Mouse (Mus musculus): ENCODE results near the gene Rnf5. TPM values are rescaled to one million over a fixed set of nuclear protein-coding genes. Genes with fewer than 3 reads are reported as not detected.

The Rnf5 gene
- total RNA-seq, 1 experiment = 22.8 TPM

DNA sequence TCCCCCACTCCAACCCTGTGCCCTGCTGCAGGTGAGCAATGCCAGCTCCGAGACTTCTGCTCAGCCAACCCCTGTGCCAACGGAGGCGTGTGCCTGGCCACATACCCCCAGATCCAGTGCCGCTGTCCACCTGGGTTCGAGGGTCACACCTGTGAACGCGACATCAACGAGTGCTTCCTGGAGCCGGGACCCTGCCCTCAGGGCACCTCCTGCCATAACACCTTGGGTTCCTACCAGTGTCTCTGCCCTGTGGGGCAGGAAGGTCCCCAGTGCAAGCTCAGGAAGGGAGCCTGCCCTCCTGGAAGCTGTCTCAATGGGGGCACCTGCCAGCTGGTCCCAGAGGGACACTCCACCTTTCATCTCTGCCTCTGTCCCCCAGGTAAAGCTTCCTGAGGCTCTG is 36.2 kb downstream of the Rnf5 start:
- Histone ChIP-seq H3K9me3 (ENCODE audit: control insufficient read depth, insufficient read depth, low read depth, low read length) (no peaks in the 10 kb centered on the region), H3K4me3 (ENCODE audit: insufficient read depth in 1 of 2, low read depth in 1 of 2, low read length in 2 of 2, poor library complexity in 1 of 2, severe bottlenecking in 1 of 2) (no peak overlapping the region), H3K9ac (ENCODE audit: insufficient read depth, low read depth, low read length, poor library complexity, severe bottlenecking) (no peak overlapping the region), H3K27ac (ENCODE audit: insufficient read depth, low read depth, low read length, poor library complexity, severe bottlenecking) (no peak overlapping the region), H3K36me3 (ENCODE audit: control insufficient read depth, insufficient read depth, low read length, poor library complexity, severe bottlenecking) (peaks cover 2% of the 10 kb centered on the region; the same call in 1 of the 2 replicates), H3K4me1 (ENCODE audit: control insufficient read depth in 2 of 2, insufficient read depth in 2 of 2, low read length in 2 of 2, poor library complexity in 1 of 2) (peaks cover 9 to 20% of the 10 kb centered on the region in 2 experiments)
- DNase-seq (ENCODE audit: low read depth, low spot score) = no peak
- in situ Hi-C loops (cut with MboI; ENCODE audit: low sequenced_read_pairs in 2 of 2, unreplicated experiment in 2 of 2) = no loop called here
- TF ChIP-seq MAFK (IDR thresholded peaks at IDR 0.05; ENCODE audit: insufficient read depth, low read depth, low read length) = no peak
- no peak for TF ChIP-seq HCFC1 (IDR thresholded peaks at IDR 0.05; ENCODE audit: borderline replicate concordance, insufficient read depth, low read length)
- no peak for TF ChIP-seq ZNF384 (IDR thresholded peaks at IDR 0.05; ENCODE audit: low read depth, low read length)
- no peak for TF ChIP-seq CHD2 (IDR thresholded peaks at IDR 0.05; ENCODE audit: low read depth, low read length)
- no peak for TF ChIP-seq ZC3H11A (IDR thresholded peaks at IDR 0.05; ENCODE audit: borderline replicate concordance, low read depth, low read length)

- DNase-seq (ENCODE audit: low read depth, low spot score) = no peak
- H3K4me1 ChIP-seq (ENCODE audit: control insufficient read depth in 2 of 2, insufficient read depth in 2 of 2, low read length in 2 of 2, poor library complexity in 1 of 2) = peaks cover 16 to 30% of the 10 kb centered on the region in 2 experiments
- in situ Hi-C loops (cut with MboI; ENCODE audit: low sequenced_read_pairs in 2 of 2, unreplicated experiment in 2 of 2) = no loop called here
- peak overlapping the region; percentile 37 to 53; a peak in 3 of 4 replicates for H3K4me3 ChIP-seq (ENCODE audit: insufficient read depth in 1 of 2, low read depth in 1 of 2, low read length in 2 of 2, poor library complexity in 1 of 2, severe bottlenecking in 1 of 2)
- H3K27ac ChIP-seq (ENCODE audit: insufficient read depth, low read depth, low read length, poor library complexity, severe bottlenecking) = no peak overlapping the region
- H3K9me3 ChIP-seq (ENCODE audit: control insufficient read depth, insufficient read depth, low read depth, low read length) = no peaks in the 10 kb centered on the region
- H3K9ac ChIP-seq (ENCODE audit: insufficient read depth, low read depth, low read length, poor library complexity, severe bottlenecking) = peak overlapping the region; percentile 42; the same call in 1 of the 2 replicates
- TF ChIP-seq ZC3H11A (IDR thresholded peaks at IDR 0.05; ENCODE audit: borderline replicate concordance, low read depth, low read length) (no peak), HCFC1 (IDR thresholded peaks at IDR 0.05; ENCODE audit: borderline replicate concordance, insufficient read depth, low read length) (no peak), MAFK (IDR thresholded peaks at IDR 0.05; ENCODE audit: insufficient read depth, low read depth, low read length) (no peak), CHD2 (IDR thresholded peaks at IDR 0.05; ENCODE audit: low read depth, low read length) (no peak), ZNF384 (IDR thresholded peaks at IDR 0.05; ENCODE audit: low read depth, low read length) (no peak)
- peaks cover 2% of the 10 kb centered on the region; the same call in 1 of the 2 replicates for H3K36me3 ChIP-seq (ENCODE audit: control insufficient read depth, insufficient read depth, low read length, poor library complexity, severe bottlenecking)
Observed at GRCm38 (mm10) chr17:34564796-34565195, 38.7 kb downstream of the Rnf5 start.

- TF ChIP-seq ZC3H11A (IDR thresholded peaks at IDR 0.05; ENCODE audit: borderline replicate concordance, low read depth, low read length) (no peak), HCFC1 (IDR thresholded peaks at IDR 0.05; ENCODE audit: borderline replicate concordance, insufficient read depth, low read length) (no peak), MAFK (IDR thresholded peaks at IDR 0.05; ENCODE audit: insufficient read depth, low read depth, low read length) (no peak)
- Histone ChIP-seq H3K4me3 (ENCODE audit: insufficient read depth in 1 of 2, low read depth in 1 of 2, low read length in 2 of 2, poor library complexity in 1 of 2, severe bottlenecking in 1 of 2) (peak within 1 kb of the TSS; percentile 37 to 53), H3K27ac (ENCODE audit: insufficient read depth, low read depth, low read length, poor library complexity, severe bottlenecking) (peak within 1 kb of the TSS; percentile 59), H3K9ac (ENCODE audit: insufficient read depth, low read depth, low read length, poor library complexity, severe bottlenecking) (peak within 1 kb of the TSS; percentile 57), H3K36me3 (ENCODE audit: control insufficient read depth, insufficient read depth, low read length, poor library complexity, severe bottlenecking) (peaks cover 2% of the 10 kb centered on the region; the same call in 1 of the 2 replicates), H3K9me3 (ENCODE audit: control insufficient read depth, insufficient read depth, low read depth, low read length) (no peaks in the 10 kb centered on the region), H3K4me1 (ENCODE audit: control insufficient read depth in 2 of 2, insufficient read depth in 2 of 2, low read length in 2 of 2, poor library complexity in 1 of 2) (peaks cover 16 to 32% of the 10 kb centered on the region in 2 experiments)
- peak; percentile 82 for DNase-seq (ENCODE audit: low read depth, low spot score)
- in situ Hi-C loops (cut with MboI; ENCODE audit: low sequenced_read_pairs in 2 of 2, unreplicated experiment in 2 of 2) = no loop called here
Observed at GRCm38 (mm10) chr17:34564003-34564421, 39.5 kb downstream of the Rnf5 start, which contains the start of gene Notch4. Gene Notch4 (plus strand): TSS chr17:34564268.

GRCm38 (mm10) chr17:34563354-34563753 is 40.1 kb downstream of the Rnf5 start:
- Histone ChIP-seq H3K4me3 (ENCODE audit: insufficient read depth in 1 of 2, low read depth in 1 of 2, low read length in 2 of 2, poor library complexity in 1 of 2, severe bottlenecking in 1 of 2) (peak overlapping the region in 1 of 2 experiments; percentile 11; a peak in 1 of 4 replicates), H3K9me3 (ENCODE audit: control insufficient read depth, insufficient read depth, low read depth, low read length) (no peaks in the 10 kb centered on the region), H3K4me1 (ENCODE audit: control insufficient read depth in 2 of 2, insufficient read depth in 2 of 2, low read length in 2 of 2, poor library complexity in 1 of 2) (peaks cover 16 to 32% of the 10 kb centered on the region in 2 experiments), H3K9ac (ENCODE audit: insufficient read depth, low read depth, low read length, poor library complexity, severe bottlenecking) (peak overlapping the region; percentile 57), H3K27ac (ENCODE audit: insufficient read depth, low read depth, low read length, poor library complexity, severe bottlenecking) (peak overlapping the region; percentile 56; the same call in 1 of the 2 replicates), H3K36me3 (ENCODE audit: control insufficient read depth, insufficient read depth, low read length, poor library complexity, severe bottlenecking) (peaks cover 2% of the 10 kb centered on the region; the same call in 1 of the 2 replicates)
- TF ChIP-seq CHD2 (IDR thresholded peaks at IDR 0.05; ENCODE audit: low read depth, low read length) (no peak), ZC3H11A (IDR thresholded peaks at IDR 0.05; ENCODE audit: borderline replicate concordance, low read depth, low read length) (no peak), MAFK (IDR thresholded peaks at IDR 0.05; ENCODE audit: insufficient read depth, low read depth, low read length) (no peak), HCFC1 (IDR thresholded peaks at IDR 0.05; ENCODE audit: borderline replicate concordance, insufficient read depth, low read length) (no peak), ZNF384 (IDR thresholded peaks at IDR 0.05; ENCODE audit: low read depth, low read length) (no peak)
- no peak for DNase-seq (ENCODE audit: low read depth, low spot score)
- in situ Hi-C loops (cut with MboI; ENCODE audit: low sequenced_read_pairs in 2 of 2, unreplicated experiment in 2 of 2) = no loop called here

Measured in ES-E14 (cell line).